Mouse (Mus musculus): ENCODE results near the gene Flywch1.

- TF ChIP-seq POLR2A (IDR thresholded peaks at IDR 0.05; ENCODE audit: control insufficient read depth, extremely low read depth, insufficient read depth, low read length, poor library complexity) (no peak), CTCF (IDR thresholded peaks at IDR 0.05; ENCODE audit: borderline replicate concordance, control insufficient read depth, extremely low read depth, insufficient read depth, low read length, poor library complexity) (no peak)
Observed at GRCm38 (mm10) chr17:23734341-23734740, 37.1 kb downstream of the Flywch1 start.

Measured in thymus, adult 2 months (tissue).